Mouse (Mus musculus): ENCODE measurements around the gene Gm49380.

Gene Gm49380

GRCm38 (mm10) chr9:44042836-44043707 is 70.2 kb downstream of the Gm49380 start, which contains the start of gene Thy1:
Thy1 (plus strand) TSS chr9:44043384.
- in situ Hi-C loops (cut with MboI; ENCODE audit: low pct_unique_long_range_greater_than_20kb in 1 of 2, low sequenced_read_pairs in 2 of 2, unreplicated experiment in 1 of 2): no loop called here

GRCm38 (mm10) chr9:44042396-44042680 is 71.0 kb downstream of the Gm49380 start:
- in situ Hi-C loops (cut with MboI; ENCODE audit: low pct_unique_long_range_greater_than_20kb in 1 of 2, low sequenced_read_pairs in 2 of 2, unreplicated experiment in 1 of 2): no loop called here

- in situ Hi-C loops (cut with MboI; ENCODE audit: low pct_unique_long_range_greater_than_20kb in 1 of 2, low sequenced_read_pairs in 2 of 2, unreplicated experiment in 1 of 2): no loop called here
These were observed 71.5 kb downstream of the Gm49380 start for GRCm38 (mm10) chr9:44041511-44042395.

GRCm38 (mm10) chr9:44037106-44037505 is 76.2 kb downstream of the Gm49380 start:
- in situ Hi-C loops (cut with MboI; ENCODE audit: low pct_unique_long_range_greater_than_20kb in 1 of 2, low sequenced_read_pairs in 2 of 2, unreplicated experiment in 1 of 2): no loop called here

GRCm38 (mm10) chr9:44033957-44034727 is 79.2 kb downstream of the Gm49380 start:
- in situ Hi-C loops (cut with MboI; ENCODE audit: low pct_unique_long_range_greater_than_20kb in 1 of 2, low sequenced_read_pairs in 2 of 2, unreplicated experiment in 1 of 2): no loop called here

GRCm38 (mm10) chr9:44033317-44033716 is 80.0 kb downstream of the Gm49380 start:
- in situ Hi-C loops (cut with MboI; ENCODE audit: low pct_unique_long_range_greater_than_20kb in 1 of 2, low sequenced_read_pairs in 2 of 2, unreplicated experiment in 1 of 2): no loop called here

GRCm38 (mm10) chr9:44031946-44032345 is 81.4 kb downstream of the Gm49380 start:
- in situ Hi-C loops (cut with MboI; ENCODE audit: low pct_unique_long_range_greater_than_20kb in 1 of 2, low sequenced_read_pairs in 2 of 2, unreplicated experiment in 1 of 2): no loop called here

- in situ Hi-C loops (cut with MboI; ENCODE audit: low pct_unique_long_range_greater_than_20kb in 1 of 2, low sequenced_read_pairs in 2 of 2, unreplicated experiment in 1 of 2): no loop called here
These were observed 82.2 kb downstream of the Gm49380 start for GRCm38 (mm10) chr9:44031079-44031478.

- in situ Hi-C loops (cut with MboI; ENCODE audit: low pct_unique_long_range_greater_than_20kb in 1 of 2, low sequenced_read_pairs in 2 of 2, unreplicated experiment in 1 of 2): no loop called here
These were observed 82.7 kb downstream of the Gm49380 start for GRCm38 (mm10) chr9:44030646-44031045.

GRCm38 (mm10) chr9:44029580-44030236 is 83.6 kb downstream of the Gm49380 start:
- in situ Hi-C loops (cut with MboI; ENCODE audit: low pct_unique_long_range_greater_than_20kb in 1 of 2, low sequenced_read_pairs in 2 of 2, unreplicated experiment in 1 of 2): no loop called here

GRCm38 (mm10) chr9:44024096-44024495 is 89.2 kb downstream of the Gm49380 start:
- in situ Hi-C loops (cut with MboI; ENCODE audit: low pct_unique_long_range_greater_than_20kb in 1 of 2, low sequenced_read_pairs in 2 of 2, unreplicated experiment in 1 of 2): no loop called here

- in situ Hi-C loops (cut with MboI; ENCODE audit: low pct_unique_long_range_greater_than_20kb in 1 of 2, low sequenced_read_pairs in 2 of 2, unreplicated experiment in 1 of 2): no loop called here
These were observed 91.0 kb downstream of the Gm49380 start for GRCm38 (mm10) chr9:44022100-44022847.

GRCm38 (mm10) chr9:44020001-44020400 is 93.3 kb downstream of the Gm49380 start:
- in situ Hi-C loops (cut with MboI; ENCODE audit: low pct_unique_long_range_greater_than_20kb in 1 of 2, low sequenced_read_pairs in 2 of 2, unreplicated experiment in 1 of 2): no loop called here

- in situ Hi-C loops (cut with MboI; ENCODE audit: low pct_unique_long_range_greater_than_20kb in 1 of 2, low sequenced_read_pairs in 2 of 2, unreplicated experiment in 1 of 2): no loop called here
These were observed 95.5 kb downstream of the Gm49380 start for GRCm38 (mm10) chr9:44017846-44018245.
